Mouse (Mus musculus) urinary bladder, postnatal 25 days (tissue): Measurements from ENCODE around the gene Ddx43.
A peak's percentile ranks its signal among the peaks of the same experiment; 100 is the strongest.
"Not testable (repeated sequence)": the region's sequence is repeated elsewhere in the genome, so short reads cannot be mapped to it uniquely, and the experiment has no call there.

Experiments used
- DNase-seq: peaks from one replicate; pipeline ENCODE4 v3.0.0; 2022; ENCODE audit warnings: low spot score

The Ddx43 gene

GRCm38 (mm10) chr9:78395630-78396351, at the start of gene Ddx43:
Ddx43 (plus strand) TSS chr9:78395777.
- peak; percentile 25 for DNase-seq

- no peak for DNase-seq
Measured at GRCm38 (mm10) chr9:78347004-78347403, 48.6 kb upstream of the Ddx43 start.

DNA sequence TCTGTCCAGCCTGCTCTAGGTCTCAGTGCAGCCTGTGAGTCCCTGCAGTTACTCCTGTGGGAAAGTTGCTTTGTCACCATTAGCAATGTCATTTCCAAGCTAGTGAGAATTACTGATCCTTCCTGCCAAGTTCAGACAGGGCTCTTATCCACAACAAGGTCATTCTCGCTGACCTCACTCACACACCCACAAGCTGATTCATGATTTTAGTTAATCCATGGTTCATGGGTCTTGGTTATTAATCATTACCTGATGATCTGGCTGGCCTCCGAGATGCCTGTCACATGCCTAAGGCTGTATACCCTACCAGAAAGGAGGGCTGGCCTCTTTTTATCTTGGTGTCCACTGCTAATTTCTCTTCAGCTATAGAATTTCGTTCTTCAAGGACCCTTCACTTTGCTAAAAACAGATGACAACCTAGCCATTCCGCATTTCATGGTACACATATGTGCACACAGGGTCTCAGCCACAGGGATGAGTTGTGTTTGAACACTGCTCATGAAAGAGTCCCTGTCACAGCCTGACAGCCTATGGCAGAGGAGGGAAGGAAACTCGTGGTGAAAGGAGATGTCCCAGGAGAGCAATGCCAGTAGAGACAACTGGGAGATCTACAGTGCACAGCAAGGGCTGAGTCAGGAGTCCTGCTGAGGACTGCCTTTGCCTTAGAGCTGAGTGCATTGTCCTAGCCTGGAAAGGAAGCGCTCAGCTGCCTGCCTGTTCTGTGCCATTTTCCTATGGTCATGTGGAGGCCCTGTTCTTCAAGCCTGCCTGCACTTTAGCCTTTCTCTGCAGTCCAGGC, 47.2 kb upstream of the Ddx43 start:
- not testable (repeated sequence) for DNase-seq

DNA sequence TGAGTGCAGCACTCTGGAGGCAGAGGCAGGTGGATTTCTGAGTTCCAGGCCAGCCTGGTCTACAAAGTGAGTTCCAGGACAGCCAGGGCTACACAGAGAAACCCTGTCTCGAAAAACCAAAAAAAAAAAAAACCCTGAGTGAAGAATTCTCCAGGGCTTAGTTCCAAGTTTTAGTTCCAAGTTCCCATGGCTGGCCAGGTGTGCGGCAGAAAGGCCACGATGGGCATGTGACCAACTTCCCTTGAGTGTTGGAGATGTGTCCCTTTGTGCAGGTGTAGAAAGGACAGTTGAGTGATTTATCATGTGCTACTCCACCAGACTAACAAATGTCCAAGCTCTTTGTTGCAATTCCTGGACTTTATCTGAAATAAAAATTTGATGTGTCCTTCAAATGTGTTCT, 46.4 kb upstream of the Ddx43 start:
- DNase-seq, result not testable (repeated sequence)

DNA sequence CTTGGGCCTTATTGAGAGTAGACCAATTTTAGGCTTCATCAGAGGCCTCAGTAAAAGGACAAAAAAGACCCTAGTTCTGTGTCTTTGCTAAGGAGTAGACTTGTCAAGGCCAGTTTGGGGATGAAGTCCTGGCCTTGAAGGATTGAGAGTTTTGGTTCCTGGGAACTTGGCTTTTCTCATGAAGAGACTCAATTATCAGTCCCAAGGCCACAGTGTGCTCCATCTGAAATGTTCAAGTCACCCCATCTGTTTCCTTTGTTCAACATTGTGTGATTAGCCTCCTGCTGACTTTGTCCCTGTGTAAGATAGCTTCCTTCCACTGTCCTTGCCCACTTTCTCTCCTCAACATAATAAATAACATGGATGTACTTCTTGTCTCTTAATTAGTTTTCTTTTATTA, 45.6 kb upstream of the Ddx43 start:
- DNase-seq, result not testable (repeated sequence)

GRCm38 (mm10) chr9:78351504-78352220, 43.9 kb upstream of the Ddx43 start:
- no peak for DNase-seq

GRCm38 (mm10) chr9:78354665-78355578, 40.7 kb upstream of the Ddx43 start:
- DNase-seq, result no peak

DNA sequence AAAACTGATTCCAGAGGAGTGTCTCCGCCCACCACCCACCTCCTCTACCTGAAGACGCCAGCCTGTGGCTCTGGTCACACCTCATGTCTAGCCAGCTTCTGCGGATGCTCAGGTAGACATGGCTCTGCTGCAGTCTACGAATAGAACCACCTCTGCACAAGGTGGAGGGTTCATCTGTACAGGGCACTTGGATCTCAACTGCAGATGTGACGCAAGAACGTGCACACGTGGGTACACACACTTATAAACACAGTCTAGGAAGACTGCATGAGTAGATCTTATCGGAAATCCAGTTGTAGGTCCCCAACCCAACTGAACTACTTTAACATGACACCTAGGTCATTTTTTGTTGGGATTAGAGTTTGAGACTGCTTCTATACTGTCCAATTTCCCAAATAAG, 40.0 kb upstream of the Ddx43 start, which contains the start of gene Gsta2:
Gene Gsta2 (minus strand): TSS at position 178 of the 400 bp plus-strand sequence.
- DNase-seq, result no peak

- peak; percentile 73 for DNase-seq
Measured at GRCm38 (mm10) chr9:78358053-78358452, 37.5 kb upstream of the Ddx43 start.

DNA sequence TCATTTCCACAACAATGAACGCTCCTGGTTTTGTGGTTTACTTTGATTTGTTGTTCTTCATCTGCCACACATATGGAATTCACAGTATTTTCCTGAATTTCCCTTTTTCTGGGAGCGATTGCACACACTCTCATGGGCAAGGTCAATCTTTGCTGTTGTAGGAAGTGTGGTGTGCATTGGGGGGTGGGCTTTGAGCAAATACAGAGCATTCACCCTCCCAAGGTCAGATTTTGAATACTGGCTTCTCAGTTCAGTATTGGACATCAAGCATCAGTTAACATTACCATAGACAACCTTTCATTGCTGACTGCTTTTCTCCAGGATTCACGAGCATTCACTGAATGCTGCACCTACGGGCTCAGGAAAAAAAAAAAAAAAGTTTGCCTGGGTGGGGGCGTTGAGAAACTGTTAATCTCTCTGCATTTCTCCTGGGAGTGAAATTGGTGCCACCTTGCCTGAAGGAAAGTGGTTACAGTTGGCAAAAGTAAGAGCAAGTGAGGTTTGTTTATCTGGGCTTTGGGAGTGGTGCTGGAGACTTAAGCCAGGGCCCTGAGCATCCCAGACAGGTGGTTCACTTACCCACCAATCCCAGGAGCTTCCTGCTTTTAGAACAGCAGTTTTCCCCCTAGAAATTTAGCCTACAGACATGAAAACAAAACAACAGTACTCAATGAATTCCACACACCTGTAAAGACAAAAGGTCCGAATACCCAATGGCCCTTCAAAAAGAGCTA, 35.7 kb upstream of the Ddx43 start:
- DNase-seq, result no peak

- no peak for DNase-seq
Measured at GRCm38 (mm10) chr9:78360484-78360872, 35.1 kb upstream of the Ddx43 start.

DNA sequence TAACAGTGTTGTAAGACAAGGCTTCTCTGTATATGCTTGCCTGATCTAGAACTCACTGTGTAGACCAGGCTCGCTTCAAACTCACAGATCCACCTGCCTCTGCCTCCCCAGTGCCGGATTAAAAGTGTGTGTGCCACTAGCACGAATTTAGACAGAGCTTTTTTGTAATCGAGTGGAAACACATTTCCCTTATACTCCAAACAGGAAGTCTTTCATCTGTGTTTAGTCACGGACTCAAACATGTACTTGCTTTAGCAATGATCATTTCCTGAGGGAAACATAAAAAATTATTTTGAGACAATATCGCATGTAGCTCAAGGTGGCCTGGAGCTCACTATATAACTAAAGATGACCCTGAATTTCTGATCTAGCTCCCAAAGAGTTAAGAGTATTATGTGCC, 32.2 kb upstream of the Ddx43 start:
- DNase-seq, result no peak

DNA sequence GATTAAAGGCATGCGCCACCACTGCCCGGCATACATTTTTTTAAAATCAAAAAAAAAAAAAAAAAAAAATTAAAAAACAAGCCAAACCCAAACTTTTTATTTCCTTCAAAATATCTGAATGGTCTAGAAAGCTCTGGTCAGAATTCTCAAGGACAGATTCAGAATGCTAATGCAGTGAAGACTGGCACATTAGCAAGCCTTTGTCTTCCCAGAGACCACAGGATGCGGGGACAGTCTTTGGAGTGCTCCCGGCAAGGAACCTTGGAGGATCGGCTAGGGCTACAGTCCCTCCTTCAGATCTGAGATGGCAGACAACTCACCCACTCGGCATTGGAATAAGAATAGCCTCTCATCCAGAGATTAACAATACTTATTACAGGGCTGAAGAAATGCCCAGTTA, 30.9 kb upstream of the Ddx43 start:
- DNase-seq, result no peak

GRCm38 (mm10) chr9:78365850-78366544, 29.6 kb upstream of the Ddx43 start:
- no peak for DNase-seq

- DNase-seq, result not testable (repeated sequence)
Measured at GRCm38 (mm10) chr9:78367959-78368358, 27.6 kb upstream of the Ddx43 start, which contains the start of gene Dppa5a. Dppa5a (minus strand) TSS chr9:78368177.

DNA sequence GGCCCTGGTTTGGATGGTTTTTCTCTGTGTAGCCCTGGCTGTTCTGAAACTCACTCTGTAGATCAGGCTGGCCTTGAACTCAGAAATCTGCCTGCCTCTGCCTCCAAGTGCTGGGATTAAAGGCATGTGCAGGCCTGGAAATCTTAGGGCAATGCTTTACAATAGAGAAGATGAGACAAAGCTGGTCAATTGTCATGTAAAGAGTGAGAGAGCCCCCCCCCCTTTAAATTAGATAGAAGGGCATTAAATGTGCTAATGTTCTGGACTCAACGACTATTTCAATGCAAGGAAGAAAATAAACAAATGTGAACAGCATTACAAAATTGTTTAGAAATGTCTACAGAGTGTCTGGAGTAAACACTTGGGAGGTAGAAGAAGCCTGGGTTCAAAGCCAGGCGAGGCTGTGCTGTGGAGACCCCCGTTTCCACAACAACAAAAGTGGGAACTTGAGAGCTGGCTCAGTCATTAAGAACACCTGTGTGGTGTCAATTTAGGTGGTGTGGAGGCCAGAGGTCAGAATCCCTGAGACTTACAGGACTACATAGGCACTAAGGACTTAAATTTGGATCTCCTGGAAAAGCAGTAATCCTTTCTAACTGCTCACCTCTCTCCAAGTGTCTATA, 26.8 kb upstream of the Ddx43 start:
- DNase-seq, result no peak

GRCm38 (mm10) chr9:78369349-78369748, 26.2 kb upstream of the Ddx43 start:
- no peak for DNase-seq

DNA sequence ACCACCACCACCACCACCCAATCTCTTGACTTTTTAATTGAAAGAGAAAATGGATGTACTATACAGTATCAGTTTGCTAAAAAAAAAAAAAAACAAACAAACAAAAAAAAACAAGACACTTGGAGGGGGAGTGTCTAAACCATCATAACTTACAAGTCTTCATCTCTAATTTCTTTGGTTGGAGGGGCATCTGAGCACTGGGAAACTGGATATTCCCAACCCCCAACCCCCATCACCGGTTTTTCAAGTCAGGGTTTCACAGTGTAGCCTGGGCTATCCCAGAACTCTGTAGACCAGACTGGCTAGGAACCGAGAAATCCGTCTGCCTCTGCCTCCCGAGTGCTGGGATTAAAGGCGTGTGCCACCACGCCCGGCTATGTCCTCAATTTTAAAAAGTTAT, 25.8 kb upstream of the Ddx43 start:
- no peak for DNase-seq

GRCm38 (mm10) chr9:78371441-78371840, 24.1 kb upstream of the Ddx43 start:
- DNase-seq, result no peak
